Mouse (Mus musculus) cerebellum, adult 9-11 months (tissue): Measurements from ENCODE around the gene Bbs12.

ENCODE experiments used
- DNase-seq: peaks from one replicate; pipeline ENCODE4 v3.0.0; 2022

Bbs12 gene

GRCm38 (mm10) chr3:37312370-37312941 lies at the start of gene Bbs12, which contains the start of gene Cetn4:
TSS of gene Bbs12 (plus strand) at chr3:37312554.
TSS of gene Cetn4 (minus strand) at chr3:37312708.
- peak; percentile 94 for DNase-seq

- no peak for DNase-seq
Observed at GRCm38 (mm10) chr3:37268338-37268737, 44.0 kb upstream of the Bbs12 start.

GRCm38 (mm10) chr3:37269926-37270325 lies 42.4 kb upstream of the Bbs12 start:
- DNase-seq = no peak

- DNase-seq = no peak
Observed at GRCm38 (mm10) chr3:37271209-37271608, 41.1 kb upstream of the Bbs12 start.

- no peak for DNase-seq
Observed at GRCm38 (mm10) chr3:37273092-37273491, 39.3 kb upstream of the Bbs12 start.

GRCm38 (mm10) chr3:37274661-37275060 lies 37.7 kb upstream of the Bbs12 start:
- no peak for DNase-seq

GRCm38 (mm10) chr3:37280221-37280620 lies 32.1 kb upstream of the Bbs12 start:
- DNase-seq = no peak

GRCm38 (mm10) chr3:37280871-37281270 lies 31.5 kb upstream of the Bbs12 start:
- DNase-seq = no peak

- no peak for DNase-seq
Observed at GRCm38 (mm10) chr3:37282299-37282922, 29.9 kb upstream of the Bbs12 start.

- DNase-seq = no peak
Observed at GRCm38 (mm10) chr3:37283234-37283633, 29.1 kb upstream of the Bbs12 start.

GRCm38 (mm10) chr3:37289237-37289636 lies 23.1 kb upstream of the Bbs12 start:
- DNase-seq = no peak

GRCm38 (mm10) chr3:37290881-37291541 lies 21.3 kb upstream of the Bbs12 start:
- DNase-seq = no peak

GRCm38 (mm10) chr3:37291929-37292328 lies 20.4 kb upstream of the Bbs12 start:
- no peak for DNase-seq

- DNase-seq = no peak
Observed at GRCm38 (mm10) chr3:37292654-37293053, 19.7 kb upstream of the Bbs12 start.

GRCm38 (mm10) chr3:37299470-37299869 lies 12.9 kb upstream of the Bbs12 start:
- DNase-seq = no peak

GRCm38 (mm10) chr3:37302685-37303084 lies 9.7 kb upstream of the Bbs12 start:
- no peak for DNase-seq

- DNase-seq = no peak
Observed at GRCm38 (mm10) chr3:37303392-37304139, 8.8 kb upstream of the Bbs12 start.

- DNase-seq = no peak
Observed at GRCm38 (mm10) chr3:37311897-37312369, 421 bp upstream of the Bbs12 start.

- no peak for DNase-seq
Observed at GRCm38 (mm10) chr3:37313371-37313770, 1.0 kb downstream of the Bbs12 start.

GRCm38 (mm10) chr3:37316233-37316632 lies 3.9 kb downstream of the Bbs12 start:
- DNase-seq = no peak

GRCm38 (mm10) chr3:37324310-37324709 lies 12.0 kb downstream of the Bbs12 start:
- DNase-seq = no peak

- no peak for DNase-seq
Observed at GRCm38 (mm10) chr3:37325317-37326112, 13.2 kb downstream of the Bbs12 start.

- no peak for DNase-seq
Observed at GRCm38 (mm10) chr3:37326627-37327026, 14.3 kb downstream of the Bbs12 start.
